ENCODE assay signal across 8 mouse cellular contexts in the genomic region with DNA sequence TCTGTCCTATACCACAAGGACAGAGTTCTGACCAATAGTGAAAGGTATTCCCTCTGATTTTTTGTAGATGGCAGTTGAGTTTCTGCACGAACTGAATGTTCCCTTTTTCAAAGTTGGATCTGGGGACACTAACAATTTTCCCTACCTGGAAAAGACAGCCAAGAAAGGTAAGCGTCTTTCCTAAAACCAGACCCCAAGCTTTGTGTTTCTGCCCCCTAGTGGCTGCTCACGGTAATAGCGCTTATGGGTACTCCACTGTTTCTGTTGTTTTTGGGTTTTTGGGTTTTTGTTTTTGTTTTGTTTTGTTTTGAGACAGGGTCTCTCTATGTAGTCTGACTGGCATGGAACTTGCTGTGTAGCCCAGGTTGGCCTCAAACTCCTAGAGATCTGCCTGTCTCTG. TPM values are rescaled to one million over a fixed set of nuclear protein-coding genes. Genes with fewer than 3 reads are reported as not detected.
DNase-seq lines count a peak whose midpoint lies in the region; ATAC-seq and TF ChIP-seq lines count a peak whose summit lies in the region.

No protein-coding gene starts in this region.

- no peaks in the 10 kb centered on the region for H3K27me3 ChIP-seq in kidney, embryonic 14.5 days (ENCODE audit: control insufficient read depth, insufficient read depth, low read length)
- no peaks in the 10 kb centered on the region for H3K27me3 ChIP-seq in MEL (ENCODE audit: control insufficient read depth in 1 of 2, insufficient read depth in 2 of 2, low read length in 2 of 2)
- no peaks in the 10 kb centered on the region for H3K27me3 ChIP-seq in liver, postnatal 0 days (ENCODE audit: insufficient read depth, low read length)

- TF ChIP-seq EP300 in MEL (IDR thresholded peaks at IDR 0.05; ENCODE audit: low read depth in 1 of 2, low read length in 2 of 2) = no peak
- TF ChIP-seq EP300 in liver, postnatal 0 days (IDR thresholded peaks at IDR 0.05; ENCODE audit: low read depth) = no peak

- no peak overlapping the region for H3K4me2 ChIP-seq in kidney, embryonic 14.5 days (replicated peaks; ENCODE audit: low read depth, low read length)
- no peak overlapping the region for H3K4me2 ChIP-seq in liver, postnatal 0 days (ENCODE audit: low read depth, low read length)

- no peak overlapping the region for H3K9ac ChIP-seq in kidney, embryonic 14.5 days (ENCODE audit: low read depth, low read length)
- H3K9ac ChIP-seq in MEL (ENCODE audit: control insufficient read depth, low read depth, low read length, poor library complexity, severe bottlenecking) = no peak overlapping the region
- H3K9ac ChIP-seq in liver, postnatal 0 days (replicated peaks) = no peak overlapping the region

- TF ChIP-seq CTCF in MEL (IDR thresholded peaks at IDR 0.05 in 2 of 3, conservative IDR thresholded peaks at IDR 0.05 in 1 of 3; ENCODE audit: control insufficient read depth in 1 of 3, insufficient read depth in 1 of 3, low read depth in 2 of 3, low read length in 3 of 3, poor library complexity in 1 of 3, severe bottlenecking in 1 of 3) = peak; percentile 78 to 86 (median 79)
- TF ChIP-seq CTCF in cortical plate, adult 2 months (IDR thresholded peaks at IDR 0.05; ENCODE audit: extremely low read depth, insufficient read depth, low read length) = peak; percentile 63
- TF ChIP-seq CTCF in liver, postnatal 0 days (IDR thresholded peaks at IDR 0.05; ENCODE audit: low read depth) = peak; percentile 90

- WGBS in kidney, embryonic 14.5 days = 20% methylated on average over 4 of the region's 4 CpGs
- WGBS in liver, postnatal 0 days (ENCODE audit: insufficient replicate concordance) = 15% methylated on average over 4 of the region's 4 CpGs

- no peaks in the 10 kb centered on the region for H3K79me2 ChIP-seq in MEL (ENCODE audit: control insufficient read depth, insufficient read depth, low read length, poor library complexity)

- H3K27ac ChIP-seq in kidney, embryonic 14.5 days (ENCODE audit: low read depth, low read length) = no peak overlapping the region
- no peak overlapping the region for H3K27ac ChIP-seq in MEL (ENCODE audit: control insufficient read depth, low read depth, low read length)
- no peak overlapping the region for H3K27ac ChIP-seq in cortical plate, adult 2 months (ENCODE audit: insufficient read depth, low read length)
- H3K27ac ChIP-seq in liver, postnatal 0 days (ENCODE audit: low read depth) = peak overlapping the region; percentile 61

- TF ChIP-seq POLR2A in MEL (IDR thresholded peaks at IDR 0.05; ENCODE audit: control insufficient read depth in 1 of 2, insufficient read depth in 1 of 2, low read depth in 1 of 2, low read length in 2 of 2, poor library complexity in 1 of 2) = no peak
- TF ChIP-seq POLR2A in cortical plate, adult 2 months (IDR thresholded peaks at IDR 0.05; ENCODE audit: extremely low read depth, insufficient read depth, low read length) = no peak

- peaks cover 62% of the 10 kb centered on the region for H3K36me3 ChIP-seq in kidney, embryonic 14.5 days (ENCODE audit: control insufficient read depth, insufficient read depth, low read length)
- H3K36me3 ChIP-seq in MEL (ENCODE audit: control insufficient read depth in 1 of 2, insufficient read depth in 2 of 2, low read length in 2 of 2) = peaks cover 5 to 8% of the 10 kb centered on the region in 2 experiments
- peaks cover 52% of the 10 kb centered on the region for H3K36me3 ChIP-seq in liver, postnatal 0 days (replicated peaks; ENCODE audit: insufficient read depth, low read length)

- no peak overlapping the region for H3K4me3 ChIP-seq in kidney, embryonic 14.5 days (ENCODE audit: low read length)
- H3K4me3 ChIP-seq in MEL (ENCODE audit: control insufficient read depth in 1 of 2, insufficient read depth in 1 of 2, low read depth in 2 of 2, low read length in 2 of 2) = no peak overlapping the region
- no peak overlapping the region for H3K4me3 ChIP-seq in cortical plate, adult 2 months (ENCODE audit: insufficient read depth, low read length)
- H3K4me3 ChIP-seq in liver, postnatal 0 days (ENCODE audit: low read depth, low read length) = no peak overlapping the region

- no peaks in the 10 kb centered on the region for H3K4me1 ChIP-seq in kidney, embryonic 14.5 days (ENCODE audit: control insufficient read depth, insufficient read depth, low read length)
- peaks cover 3 to 5% of the 10 kb centered on the region in 2 experiments; a peak in 3 of 4 replicates for H3K4me1 ChIP-seq in MEL (ENCODE audit: control insufficient read depth in 1 of 2, insufficient read depth in 2 of 2, low read length in 2 of 2)
- no peaks in the 10 kb centered on the region for H3K4me1 ChIP-seq in cortical plate, adult 2 months (ENCODE audit: control insufficient read depth, insufficient read depth, low read length)
- H3K4me1 ChIP-seq in liver, postnatal 0 days (ENCODE audit: insufficient read depth) = peaks cover 1% of the 10 kb centered on the region

- DNase-seq in kidney, adult 9 months = peak; percentile 52
- DNase-seq in CD4-positive, CD25-positive, alpha-beta regulatory T cell, adult 2 months (ENCODE audit: low read depth, low spot score) = peak; percentile 73
- DNase-seq in MEL (ENCODE audit: low read depth, low spot score) = peak; percentile 58
- peak; percentile 62 for DNase-seq in liver, postnatal 0 days
- no peak for DNase-seq in layer of hippocampus, postnatal 36 days

- ATAC-seq in kidney, embryonic 14.5 days (ENCODE audit: low FRiP score, low TSS enrichment) = no peak
- ATAC-seq in liver, postnatal 0 days = no peak
- ATAC-seq in granulocyte monocyte progenitor cell, adult 5-6 weeks (replicated peaks; ENCODE audit: poor library complexity, severe bottlenecking) = no peak

- no peaks in the 10 kb centered on the region for H3K9me3 ChIP-seq in kidney, embryonic 14.5 days (ENCODE audit: control insufficient read depth, low read length)
- H3K9me3 ChIP-seq in MEL (replicated peaks; ENCODE audit: insufficient read depth, low read length) = no peaks in the 10 kb centered on the region
- H3K9me3 ChIP-seq in liver, postnatal 0 days (ENCODE audit: low read length) = no peaks in the 10 kb centered on the region

- TF ChIP-seq RAD21 in MEL (IDR thresholded peaks at IDR 0.05; ENCODE audit: low read depth, low read length) = peak; percentile 35

TF ChIP-seq in MEL, 35 proteins besides CTCF, POLR2A, EP300 and RAD21:
- TF ChIP-seq TBP (IDR thresholded peaks at IDR 0.05; ENCODE audit: low read depth, low read length) (no peak), NELFE (IDR thresholded peaks at IDR 0.05; ENCODE audit: low read depth, low read length) (no peak), SMC3 (IDR thresholded peaks at IDR 0.05; ENCODE audit: low read depth, low read length) (peak; percentile 64), ZC3H11A (IDR thresholded peaks at IDR 0.05; ENCODE audit: low read depth, low read length) (peak; percentile 28; the same call in 1 of the 2 replicates)

RNA-seq across cellular contexts. Expression of a gene that starts 9.9 kb away (rescaled TPM):
- polyA plus RNA-seq in kidney, embryonic 14.5 days (2014; fragmentation: Nextera tagmentation; extraction: Ambion mirVana) = 64.0 and 65.8 TPM in 2 replicates
- 124 and 136 TPM in 2 replicates for total RNA-seq in MEL (2012; rRNA removed)
- polyA plus RNA-seq in MEL (2012; ENCODE audit: insufficient read depth in 1 of 2, insufficient read length in 2 of 2, low read depth in 1 of 2, low replicate concordance in 2 of 2, missing spikeins in 1 of 2) = 100 to 1,000 TPM; 182 to 246 TPM
- 18.4 and 18.6 TPM in 2 replicates for polyA plus RNA-seq in cortical plate, adult 2 months (2012; rRNA removed)
- polyA plus RNA-seq in liver, postnatal 0 days (2015; fragmentation: Nextera tagmentation; extraction: Ambion mirVana) = 23.8 and 25.0 TPM in 2 replicates
- total RNA-seq in granulocyte monocyte progenitor cell, adult 5-6 weeks (2014; fragmentation: Nextera tagmentation) = 77.2 and 94.3 TPM in 2 replicates
- 86.2 and 97.0 TPM in 2 replicates for total RNA-seq in granulocyte monocyte progenitor cell, adult 5-6 weeks (2017)
- 10 to 100 TPM; 16.1 to 19.0 TPM for total RNA-seq in layer of hippocampus, postnatal 36 days (2021)

RNA-seq across cellular contexts. Expression of a gene that starts 37.0 kb away (rescaled TPM):
- polyA plus RNA-seq in kidney, embryonic 14.5 days (2014; fragmentation: Nextera tagmentation; extraction: Ambion mirVana) = 1.4 and 1.8 TPM in 2 replicates
- total RNA-seq in MEL (2012; rRNA removed) = 0.82 and 1.1 TPM in 2 replicates
- polyA plus RNA-seq in MEL (2012; ENCODE audit: insufficient read depth in 1 of 2, insufficient read length in 2 of 2, low read depth in 1 of 2, low replicate concordance in 2 of 2, missing spikeins in 1 of 2) = 1 to 10 TPM in 1 of 2 experiments, not detected in 1; 5.1 TPM
- 1.0 and 1.2 TPM in 2 replicates for polyA plus RNA-seq in cortical plate, adult 2 months (2012; rRNA removed)
- 14.1 and 16.2 TPM in 2 replicates for polyA plus RNA-seq in liver, postnatal 0 days (2015; fragmentation: Nextera tagmentation; extraction: Ambion mirVana)
- total RNA-seq in granulocyte monocyte progenitor cell, adult 5-6 weeks (2014; fragmentation: Nextera tagmentation) = 21.1 and 34.2 TPM in 2 replicates
- 15.6 and 16.3 TPM in 2 replicates for total RNA-seq in granulocyte monocyte progenitor cell, adult 5-6 weeks (2017)
- total RNA-seq in layer of hippocampus, postnatal 36 days (2021) = 1 to 10 TPM in 1 of 2 experiments, under 1 TPM in 1; 0.88 to 1.1 TPM

RNA-seq across cellular contexts. Expression of a gene that starts 48.3 kb away (rescaled TPM):
- polyA plus RNA-seq in kidney, embryonic 14.5 days (2014; fragmentation: Nextera tagmentation; extraction: Ambion mirVana) = 378 and 408 TPM in 2 replicates
- 41.1 and 53.7 TPM in 2 replicates for total RNA-seq in MEL (2012; rRNA removed)
- 100 to 1,000 TPM in 1 of 2 experiments, not detected in 1; 547 TPM for polyA plus RNA-seq in MEL (2012; ENCODE audit: insufficient read depth in 1 of 2, insufficient read length in 2 of 2, low read depth in 1 of 2, low replicate concordance in 2 of 2, missing spikeins in 1 of 2)
- polyA plus RNA-seq in cortical plate, adult 2 months (2012; rRNA removed) = 37.2 and 38.6 TPM in 2 replicates
- polyA plus RNA-seq in liver, postnatal 0 days (2015; fragmentation: Nextera tagmentation; extraction: Ambion mirVana) = 184 and 188 TPM in 2 replicates
- 672 and 724 TPM in 2 replicates for total RNA-seq in granulocyte monocyte progenitor cell, adult 5-6 weeks (2014; fragmentation: Nextera tagmentation)
- 142 and 159 TPM in 2 replicates for total RNA-seq in granulocyte monocyte progenitor cell, adult 5-6 weeks (2017)
- 10 to 100 TPM; 50.2 to 55.6 TPM for total RNA-seq in layer of hippocampus, postnatal 36 days (2021)

Comparison
In these comparisons a context has a peak if more than half of its experiments do, and no peak if none do; other contexts are left out.
1. DNase-seq: peak in kidney, adult 9 months (single experiment), CD4-positive, CD25-positive, alpha-beta regulatory T cell, adult 2 months (single experiment), MEL (single experiment) and liver, postnatal 0 days (single experiment); none in layer of hippocampus, postnatal 36 days (0 of 2).
2. Peak in every context shown above with its lines, with median percentiles within 50 percentile points of each other: CTCF ChIP-seq.